Mouse (Mus musculus) stomach, embryonic 15.5 days (tissue): ENCODE data around the gene Btf3. TPM values are rescaled to one million over a fixed set of nuclear protein-coding genes. Genes with fewer than 3 reads are reported as not detected.

Source experiments
- ATAC-seq: fragments of 200-750 bp; cut with Nextera tagmentation; 2 replicates; pipeline ENCODE4 v1.8.0; 2017; ENCODE audit warnings: low read depth, moderate number of reproducible peaks, moderate TSS enrichment; ENCODE audit not compliant: insufficient read depth, low FRiP score
- H3K27ac ChIP-seq: fragments of 300-500 bp; sonication (generic); 2 replicates; pipeline ENCODE4 v1.5.1; 2015; ENCODE audit warnings: mild to moderate bottlenecking, inconsistent platforms
- H3K27me3 ChIP-seq: fragments of 300-500 bp; sonication (generic); replicated peaks from 2 replicates; pipeline ENCODE4 v1.6.1; 2015; ENCODE audit warnings: inconsistent platforms
- H3K36me3 ChIP-seq: fragments of 300-500 bp; sonication (generic); 2 replicates; pipeline ENCODE4 v1.6.1; 2015; ENCODE audit warnings: inconsistent platforms
- H3K4me1 ChIP-seq: fragments of 300-500 bp; sonication (generic); 2 replicates; pipeline ENCODE4 v1.6.1; 2015; ENCODE audit warnings: inconsistent platforms
- H3K4me2 ChIP-seq: fragments of 300-500 bp; sonication (generic); 2 replicates; pipeline ENCODE4 v1.6.1; 2015; ENCODE audit warnings: mild to moderate bottlenecking, inconsistent platforms
- H3K4me3 ChIP-seq: fragments of 300-500 bp; sonication (generic); replicated peaks from 2 replicates; pipeline ENCODE4 v1.5.1; 2015; ENCODE audit warnings: inconsistent platforms
- H3K9ac ChIP-seq: fragments of 300-500 bp; sonication (generic); 2 replicates; pipeline ENCODE4 v1.6.1; 2015; ENCODE audit warnings: inconsistent platforms
- H3K9me3 ChIP-seq: fragments of 300-500 bp; sonication (generic); 2 replicates; pipeline ENCODE4 v1.6.1; 2016; ENCODE audit warnings: inconsistent platforms
- WGBS: fragments of 180-500 bp; shearing (Covaris S2); methylation state at CpG from one replicate; pipeline ENCODE4 v1.1.7; 2015; 5-methylcytosine and 5-hydroxymethylcytosine counted together
- polyA plus RNA-seq: library from polyadenylated mRNA; unstranded; fragments of >200 nt; fragmentation: Nextera tagmentation; extraction: Ambion mirVana; gene quantifications from 2 replicates; pipeline ENCODE4 v1.2.1, GENCODE M21; 2015

Btf3 gene
- polyA plus RNA-seq, 1 experiment from 2014 or later: 594 TPM

- no peak overlapping the region for H3K27ac ChIP-seq
- peaks cover 22% of the 10 kb centered on the region for H3K4me1 ChIP-seq
- H3K4me3 ChIP-seq: no peak overlapping the region
- no peak for ATAC-seq
- H3K9me3 ChIP-seq: no peaks in the 10 kb centered on the region
- H3K36me3 ChIP-seq: no peaks in the 10 kb centered on the region
- no peak overlapping the region for H3K9ac ChIP-seq
- 8% methylated on average over 9 of the region's 9 CpGs for WGBS
- H3K27me3 ChIP-seq: peaks cover 86% of the 10 kb centered on the region
- no peak overlapping the region for H3K4me2 ChIP-seq
Observed at GRCm38 (mm10) chr13:98356176-98356972, 39.6 kb upstream of the Btf3 start.

GRCm38 (mm10) chr13:98355559-98356111 is 38.8 kb upstream of the Btf3 start:
- Histone ChIP-seq H3K36me3 (no peaks in the 10 kb centered on the region), H3K9ac (no peak overlapping the region), H3K27ac (no peak overlapping the region), H3K4me2 (peak overlapping the region; percentile 91), H3K4me1 (peaks cover 22% of the 10 kb centered on the region), H3K4me3 (peak overlapping the region; percentile 43), H3K9me3 (no peaks in the 10 kb centered on the region), H3K27me3 (peaks cover 86% of the 10 kb centered on the region)
- WGBS: under 1% methylated on average over 75 of the region's 81 CpGs
- no peak for ATAC-seq

- peak overlapping the region; percentile 91 for H3K4me2 ChIP-seq
- H3K27ac ChIP-seq: no peak overlapping the region
- H3K9ac ChIP-seq: no peak overlapping the region
- H3K27me3 ChIP-seq: peaks cover 86% of the 10 kb centered on the region
- ATAC-seq: no peak
- H3K9me3 ChIP-seq: no peaks in the 10 kb centered on the region
- H3K4me3 ChIP-seq: peak overlapping the region; percentile 43
- H3K4me1 ChIP-seq: peaks cover 22% of the 10 kb centered on the region
- no peaks in the 10 kb centered on the region for H3K36me3 ChIP-seq
- WGBS: under 1% methylated on average over 92 of the region's 102 CpGs
Observed at GRCm38 (mm10) chr13:98354871-98355558, 38.2 kb upstream of the Btf3 start.

DNA sequence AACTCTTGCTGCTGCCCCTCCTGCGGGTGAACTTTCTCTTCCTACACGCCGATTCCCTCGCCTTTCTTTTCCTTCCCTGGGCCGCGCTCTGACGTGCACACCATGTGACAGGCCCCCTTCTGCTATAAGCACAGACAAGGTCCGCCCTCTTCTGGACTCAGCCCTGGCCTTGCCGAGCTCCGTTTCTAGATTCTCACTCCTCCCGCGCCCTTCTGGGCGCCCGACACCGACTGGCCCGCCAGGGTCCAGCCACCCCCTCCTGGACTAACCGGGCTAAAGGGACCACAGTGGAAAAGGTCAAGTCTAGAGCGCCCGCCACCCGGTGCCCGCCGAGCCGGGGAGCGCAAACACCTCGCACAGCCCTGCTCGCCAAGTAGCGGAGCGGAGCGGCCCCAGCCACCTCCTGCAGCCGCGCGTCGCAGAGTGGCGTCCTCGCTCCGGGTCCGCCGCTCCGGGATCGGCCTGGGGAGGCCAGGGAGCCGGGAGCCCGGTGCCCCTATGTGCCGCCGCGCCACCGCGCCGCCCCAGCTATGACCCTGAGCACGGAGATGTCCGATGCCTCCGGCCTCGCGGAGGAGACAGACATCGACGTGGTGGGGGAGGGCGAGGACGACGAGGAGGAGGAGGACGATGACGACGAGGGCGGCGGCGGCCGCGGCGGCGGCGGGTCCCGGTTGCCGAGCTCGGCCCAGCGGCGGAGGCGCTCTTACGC is 37.4 kb upstream of the Btf3 start, which contains the start of gene Foxd1:
Foxd1 (plus strand) TSS at position 153 of the 712 bp plus-strand sequence.
- H3K9ac ChIP-seq: no peak within 1 kb of the TSS
- H3K4me2 ChIP-seq: peak within 1 kb of the TSS; percentile 91
- H3K36me3 ChIP-seq: no peaks in the 10 kb centered on the region
- no peak within 1 kb of the TSS for H3K27ac ChIP-seq
- under 1% methylated on average over 56 of the region's 76 CpGs for WGBS
- peak; percentile 86; the same call in 1 of the 2 replicates for ATAC-seq
- H3K9me3 ChIP-seq: no peaks in the 10 kb centered on the region
- H3K27me3 ChIP-seq: peaks cover 82% of the 10 kb centered on the region
- H3K4me3 ChIP-seq: peak within 1 kb of the TSS; percentile 43
- peaks cover 22% of the 10 kb centered on the region for H3K4me1 ChIP-seq

- Histone ChIP-seq H3K4me2 (peak overlapping the region; percentile 91), H3K9ac (no peak overlapping the region), H3K27me3 (peaks cover 78% of the 10 kb centered on the region), H3K27ac (no peak overlapping the region), H3K9me3 (no peaks in the 10 kb centered on the region), H3K4me1 (peaks cover 22% of the 10 kb centered on the region), H3K4me3 (peak overlapping the region; percentile 43), H3K36me3 (no peaks in the 10 kb centered on the region)
- WGBS: under 1% methylated on average over 13 of the region's 13 CpGs
- ATAC-seq: no peak
Observed at GRCm38 (mm10) chr13:98353709-98354089, 36.9 kb upstream of the Btf3 start.

DNA sequence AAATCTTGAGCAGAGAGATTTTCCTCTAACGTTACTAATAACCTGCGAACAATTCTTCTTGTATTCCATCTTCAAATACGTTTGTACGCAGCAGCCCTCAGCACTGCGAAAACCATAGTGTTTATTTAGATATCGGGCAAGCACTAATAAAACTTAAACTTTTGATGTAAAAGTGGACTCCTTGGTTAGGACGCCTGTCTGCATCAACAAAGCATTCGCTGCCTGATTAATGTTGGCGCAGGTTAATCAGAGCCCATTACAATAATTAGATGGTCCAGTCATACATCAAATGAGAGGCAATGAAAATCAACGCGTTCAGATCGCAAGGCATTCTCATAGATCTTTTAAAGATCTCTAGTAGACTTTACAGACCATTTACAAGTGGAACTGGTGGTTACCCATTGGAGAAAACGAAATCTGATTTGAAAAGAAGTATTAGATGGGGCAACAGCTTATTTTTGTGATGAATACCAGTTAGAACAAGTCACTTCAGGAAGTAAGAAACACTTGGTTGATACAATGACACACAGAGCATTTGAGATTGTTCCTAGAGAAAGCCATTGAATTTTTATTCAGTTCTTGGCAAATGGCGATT is 35.7 kb upstream of the Btf3 start:
- no peak for ATAC-seq
- Histone ChIP-seq H3K9me3 (no peaks in the 10 kb centered on the region), H3K4me1 (peaks cover 22% of the 10 kb centered on the region), H3K27ac (no peak overlapping the region), H3K4me3 (no peak overlapping the region), H3K4me2 (no peak overlapping the region), H3K27me3 (peaks cover 68% of the 10 kb centered on the region), H3K36me3 (no peaks in the 10 kb centered on the region), H3K9ac (no peak overlapping the region)
- WGBS: 10% methylated on average over 14 of the region's 14 CpGs

- peaks cover 60% of the 10 kb centered on the region for H3K27me3 ChIP-seq
- ATAC-seq: no peak
- no peak overlapping the region for H3K4me2 ChIP-seq
- no peak overlapping the region for H3K4me3 ChIP-seq
- H3K4me1 ChIP-seq: peaks cover 22% of the 10 kb centered on the region
- no peaks in the 10 kb centered on the region for H3K36me3 ChIP-seq
- H3K9ac ChIP-seq: no peak overlapping the region
- H3K9me3 ChIP-seq: no peaks in the 10 kb centered on the region
- H3K27ac ChIP-seq: no peak overlapping the region
- 12% methylated on average over 8 of the region's 8 CpGs for WGBS
Observed at GRCm38 (mm10) chr13:98351527-98351926, 34.7 kb upstream of the Btf3 start.

DNA sequence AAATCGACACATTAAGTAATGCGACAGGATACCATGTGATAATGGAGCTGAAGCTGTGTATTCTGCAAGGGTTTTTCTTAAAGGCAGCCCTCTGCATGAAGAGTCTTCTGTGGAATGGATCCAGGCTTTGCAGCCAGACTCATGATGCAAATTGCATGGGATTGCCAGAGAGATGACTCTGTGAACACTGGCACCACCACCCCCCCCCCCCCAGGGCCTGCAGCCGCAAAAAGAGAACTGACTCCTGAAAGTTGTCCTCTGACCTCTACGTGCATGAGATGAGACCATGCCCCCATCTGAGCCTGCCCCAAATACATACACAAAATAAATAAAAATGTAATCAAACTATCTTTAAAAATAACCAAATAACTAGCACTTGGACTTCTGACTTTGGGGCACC is 32.7 kb upstream of the Btf3 start:
- H3K27me3 ChIP-seq: peaks cover 43% of the 10 kb centered on the region
- H3K4me2 ChIP-seq: no peak overlapping the region
- H3K9me3 ChIP-seq: no peaks in the 10 kb centered on the region
- no peak overlapping the region for H3K27ac ChIP-seq
- H3K36me3 ChIP-seq: no peaks in the 10 kb centered on the region
- no peak overlapping the region for H3K9ac ChIP-seq
- H3K4me1 ChIP-seq: peaks cover 8% of the 10 kb centered on the region
- no peak overlapping the region for H3K4me3 ChIP-seq
- ATAC-seq: no peak
- 75% methylated on average over 4 of the region's 4 CpGs for WGBS

- Histone ChIP-seq H3K9ac (no peak overlapping the region), H3K4me3 (no peak overlapping the region), H3K4me1 (no peaks in the 10 kb centered on the region), H3K27ac (no peak overlapping the region), H3K36me3 (no peaks in the 10 kb centered on the region), H3K27me3 (no peaks in the 10 kb centered on the region), H3K4me2 (no peak overlapping the region), H3K9me3 (no peaks in the 10 kb centered on the region)
- WGBS: 69% methylated on average over 5 of the region's 5 CpGs
- no peak for ATAC-seq
Observed at GRCm38 (mm10) chr13:98340506-98340905, 23.7 kb upstream of the Btf3 start.

DNA sequence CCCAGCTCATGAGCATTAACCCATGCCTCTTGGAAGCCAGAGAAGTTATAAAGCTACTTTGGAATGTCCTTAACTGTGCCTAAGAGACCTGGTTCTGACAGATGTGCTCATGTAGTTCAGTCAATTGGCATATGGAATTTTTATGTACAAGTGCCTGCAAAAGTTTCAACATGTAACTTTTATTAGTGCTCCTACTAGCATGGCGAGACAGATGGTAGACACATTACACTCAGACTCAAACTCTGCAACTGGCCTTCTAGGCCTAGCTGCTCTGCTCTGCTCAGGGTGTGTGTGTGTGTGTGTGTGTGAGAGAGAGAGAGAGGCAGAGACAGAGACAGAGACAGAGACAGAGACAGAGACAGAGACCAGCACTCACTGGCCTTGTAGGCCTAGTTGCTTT is 19.4 kb upstream of the Btf3 start:
- Histone ChIP-seq H3K4me2 (no peak overlapping the region), H3K4me1 (no peaks in the 10 kb centered on the region), H3K27me3 (no peaks in the 10 kb centered on the region; the same call in 1 of the 2 replicates), H3K36me3 (no peaks in the 10 kb centered on the region), H3K9ac (no peak overlapping the region), H3K4me3 (no peak overlapping the region), H3K27ac (no peak overlapping the region), H3K9me3 (no peaks in the 10 kb centered on the region)
- 85% methylated on average over 1 of the region's 1 CpGs for WGBS
- ATAC-seq: no peak

DNA sequence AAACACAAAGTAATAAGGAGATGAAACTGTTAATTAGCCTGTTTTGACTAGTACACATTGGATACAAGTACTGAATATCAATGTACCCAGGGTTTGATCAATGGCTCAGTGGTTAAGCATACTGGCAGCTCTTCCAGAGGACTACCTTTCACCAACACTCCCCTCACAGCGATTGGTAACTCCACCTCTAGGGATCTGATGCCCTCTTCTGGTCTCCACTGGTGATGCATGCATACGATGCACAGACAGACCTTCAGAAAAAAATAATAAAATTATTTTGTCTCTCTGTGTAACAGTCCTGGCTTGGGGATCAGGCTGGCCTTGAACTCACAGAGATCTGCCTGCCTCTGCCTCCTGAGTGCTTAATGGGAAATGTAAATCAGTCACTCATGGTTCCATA is 15.3 kb upstream of the Btf3 start:
- Histone ChIP-seq H3K4me1 (no peaks in the 10 kb centered on the region), H3K4me2 (no peak overlapping the region), H3K9ac (no peak overlapping the region), H3K27me3 (no peaks in the 10 kb centered on the region; the same call in 1 of the 2 replicates), H3K4me3 (no peak overlapping the region), H3K36me3 (no peaks in the 10 kb centered on the region), H3K27ac (no peak overlapping the region), H3K9me3 (no peaks in the 10 kb centered on the region)
- 52% methylated on average over 2 of the region's 2 CpGs for WGBS
- ATAC-seq: no peak
